Mouse (Mus musculus) small intestine, adult 2 months (tissue): ENCODE results near the gene Slc24a4. TPM values are rescaled to one million over a fixed set of nuclear protein-coding genes. Genes with fewer than 3 reads are reported as not detected.

Experiments used
- H3K27ac ChIP-seq: fragments of 200-500 bp; 2 replicates; pipeline ENCODE4 v1.5.1; 2012; ENCODE audit warnings: low read depth, low read length, control low read depth, inconsistent platforms; ENCODE audit not compliant: insufficient read depth
- H3K27me3 ChIP-seq: fragments of 200-500 bp; 2 replicates; pipeline ENCODE4 v1.6.1; 2012; ENCODE audit warnings: mild to moderate bottlenecking, moderate library complexity, low read length, inconsistent platforms; ENCODE audit not compliant: control insufficient read depth, insufficient read depth
- H3K36me3 ChIP-seq: fragments of 200-500 bp; 2 replicates; pipeline ENCODE4 v1.6.1; 2012; ENCODE audit warnings: mild to moderate bottlenecking, low read length, control low read depth, inconsistent platforms; ENCODE audit not compliant: control insufficient read depth, insufficient read depth
- H3K4me1 ChIP-seq: fragments of 200-500 bp; 2 replicates; pipeline ENCODE4 v1.6.1; 2012; ENCODE audit warnings: low read length, inconsistent platforms, mixed read lengths; ENCODE audit not compliant: control insufficient read depth, insufficient read depth, insufficient read length
- H3K4me3 ChIP-seq: fragments of 200-500 bp; 2 replicates; pipeline ENCODE4 v1.5.1; 2012; ENCODE audit warnings: low read depth, mild to moderate bottlenecking, control low read depth, inconsistent platforms, low read length, moderate library complexity
- CTCF ChIP-seq: fragments of 200-500 bp; IDR thresholded peaks from 2 replicates; pipeline ENCODE4 v1.5.1; 2012; ENCODE audit warnings: low read depth, mild to moderate bottlenecking, control low read depth, inconsistent platforms, low read length, moderate library complexity, mixed read lengths; ENCODE audit not compliant: insufficient replicate concordance, insufficient read length; ENCODE audit errors: extremely low read depth
- POLR2A ChIP-seq: fragments of 200-500 bp; IDR thresholded peaks from 2 replicates; pipeline ENCODE4 v1.6.1; 2012; ENCODE audit warnings: low read depth, mild to moderate bottlenecking, control low read depth, inconsistent platforms, low read length, moderate library complexity
- WGBS: fragments of 180-500 bp; shearing (Covaris S2); methylation state at CpG from one replicate; pipeline ENCODE4 v1.1.7; 2018; 5-methylcytosine and 5-hydroxymethylcytosine counted together
- polyA plus RNA-seq: library from polyadenylated mRNA; depleted of rRNA; stranded (reverse); fragments of >200 nt; gene quantifications from 2 replicates; pipeline ENCODE4 v1.2.3, GENCODE M21; 2012; rRNA removed

Gene Slc24a4
- polyA plus RNA-seq, 1 experiment, result not detected

DNA sequence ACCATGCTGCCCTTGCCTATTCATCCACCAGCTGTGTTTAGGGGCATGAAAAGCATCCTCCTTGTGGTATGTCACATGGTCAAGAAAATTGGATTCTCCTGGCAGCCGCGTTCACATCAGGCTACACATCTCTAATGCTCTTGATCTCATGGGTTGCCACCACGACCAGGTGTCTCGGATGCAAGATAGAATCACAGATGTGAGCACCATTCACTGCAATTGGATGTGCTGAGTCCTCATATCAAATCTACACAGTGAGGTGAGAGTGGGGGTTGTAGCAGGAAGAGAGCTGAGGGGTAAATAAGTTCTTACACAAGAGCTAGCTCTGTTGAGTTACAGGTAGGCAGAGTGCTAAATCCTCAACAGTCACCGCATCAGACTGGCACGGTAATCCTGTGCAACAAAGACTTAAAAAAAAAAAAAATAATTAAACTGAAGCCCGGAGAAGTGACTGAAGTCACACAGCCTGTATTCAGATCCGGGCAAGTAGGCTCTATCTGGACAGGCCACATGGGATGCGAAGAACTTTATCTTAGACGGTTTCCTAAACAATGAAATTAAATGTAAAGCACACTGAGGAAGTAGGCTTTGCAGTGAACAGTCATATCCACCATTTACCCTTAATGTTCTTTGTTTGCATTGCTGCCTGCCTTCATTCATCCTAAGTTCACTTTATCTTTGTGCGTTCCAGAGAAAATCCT, 180.7 kb downstream of the Slc24a4 start:
- no peak overlapping the region for H3K27ac ChIP-seq
- H3K27me3 ChIP-seq, result no peaks in the 10 kb centered on the region
- WGBS, result 94% methylated on average over 11 of the region's 11 CpGs
- TF ChIP-seq POLR2A (no peak), CTCF (no peak)
- no peak overlapping the region for H3K4me3 ChIP-seq
- peaks cover 3% of the 10 kb centered on the region; the same call in 1 of the 2 replicates for H3K36me3 ChIP-seq
- H3K4me1 ChIP-seq, result peaks cover 25% of the 10 kb centered on the region; the same call in 1 of the 2 replicates

DNA sequence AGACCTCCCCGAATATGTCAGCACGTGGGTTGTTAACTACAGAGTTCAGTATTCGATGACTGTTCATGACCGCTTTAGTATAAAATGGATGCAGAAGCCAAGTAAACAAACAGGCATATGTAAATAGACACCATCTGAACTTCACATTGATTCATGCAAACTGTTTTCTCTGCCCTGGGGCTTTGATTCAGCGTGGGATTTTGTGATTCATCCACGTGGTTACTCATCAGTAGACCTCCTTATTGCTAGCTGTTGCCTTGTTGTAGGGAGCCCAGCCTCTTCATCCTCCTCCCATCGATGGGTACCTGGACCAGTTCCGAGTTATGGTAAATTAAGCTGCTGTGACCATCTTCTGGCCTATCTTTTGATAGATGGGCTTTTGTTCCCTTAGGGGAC, 181.3 kb downstream of the Slc24a4 start:
- 88% methylated on average over 8 of the region's 8 CpGs for WGBS
- no peak for TF ChIP-seq POLR2A
- no peak for TF ChIP-seq CTCF
- Histone ChIP-seq H3K27me3 (no peaks in the 10 kb centered on the region), H3K27ac (no peak overlapping the region), H3K36me3 (peaks cover 3% of the 10 kb centered on the region; the same call in 1 of the 2 replicates), H3K4me3 (no peak overlapping the region), H3K4me1 (peaks cover 19% of the 10 kb centered on the region; the same call in 1 of the 2 replicates)

- TF ChIP-seq POLR2A (no peak), CTCF (no peak)
- no peak overlapping the region for H3K27ac ChIP-seq
- H3K4me1 ChIP-seq, result peaks cover 14% of the 10 kb centered on the region; the same call in 1 of the 2 replicates
- peaks cover 5% of the 10 kb centered on the region for H3K36me3 ChIP-seq
- H3K27me3 ChIP-seq, result no peaks in the 10 kb centered on the region
- WGBS, result 93% methylated on average over 3 of the region's 3 CpGs
- no peak overlapping the region for H3K4me3 ChIP-seq
Measured at GRCm38 (mm10) chr12:102310261-102310660, 181.7 kb downstream of the Slc24a4 start.

DNA sequence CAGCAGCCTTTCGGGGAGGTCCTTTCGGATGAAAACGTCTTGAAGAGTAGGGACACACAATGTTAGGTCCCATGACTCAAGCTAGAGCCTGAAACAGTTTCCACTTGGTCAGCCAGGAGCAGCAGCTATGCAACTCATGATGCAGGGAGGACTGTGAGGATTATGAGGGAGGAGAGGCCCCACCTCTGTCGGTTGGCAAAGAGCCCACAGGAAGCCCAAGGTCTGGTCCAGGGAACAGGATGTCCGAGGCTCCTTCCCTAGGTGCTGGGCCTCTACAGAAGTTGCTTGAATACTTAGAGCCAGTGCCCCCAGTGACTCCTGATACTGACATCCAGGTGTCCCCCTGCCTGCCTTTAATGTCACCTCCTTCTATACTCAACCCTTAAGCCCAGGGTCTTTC, 182.9 kb downstream of the Slc24a4 start:
- TF ChIP-seq POLR2A, result no peak
- TF ChIP-seq CTCF, result no peak
- H3K27me3 ChIP-seq, result no peaks in the 10 kb centered on the region
- H3K4me3 ChIP-seq, result no peak overlapping the region
- no peak overlapping the region for H3K27ac ChIP-seq
- peaks cover 7% of the 10 kb centered on the region; the same call in 1 of the 2 replicates for H3K4me1 ChIP-seq
- H3K36me3 ChIP-seq, result peaks cover 7% of the 10 kb centered on the region
- 72% methylated on average over 5 of the region's 5 CpGs for WGBS

Other genes starting within 250 kb of the Slc24a4 start
- 2.1 and 2.3 TPM in 2 replicates for gene Trip11, start 215.5 kb upstream of the Slc24a4 start, polyA plus RNA-seq
- 0.30 and 0.76 TPM in 2 replicates for gene Atxn3, start 170.5 kb upstream of the Slc24a4 start, polyA plus RNA-seq
- 0.70 and 1.2 TPM in 2 replicates for gene Cpsf2, start 152.7 kb upstream of the Slc24a4 start, polyA plus RNA-seq
- gene Rin3, start 154.3 kb downstream of the Slc24a4 start, polyA plus RNA-seq, result 5.9 and 10.7 TPM in 2 replicates